Mouse (Mus musculus) layer of hippocampus, adult 11-12 months (tissue): ENCODE data around the gene Ddi2.
A peak's percentile ranks its signal among the peaks of the same experiment; 100 is the strongest.

ENCODE experiments used
- DNase-seq: peaks from one replicate; pipeline ENCODE4 v3.0.0; 2022; ENCODE audit warnings: low spot score

Gene Ddi2

GRCm38 (mm10) chr4:141653813-141654212, 69.4 kb downstream of the Ddi2 start:
- DNase-seq = no peak

GRCm38 (mm10) chr4:141653044-141653443, 70.2 kb downstream of the Ddi2 start:
- DNase-seq = no peak

DNA sequence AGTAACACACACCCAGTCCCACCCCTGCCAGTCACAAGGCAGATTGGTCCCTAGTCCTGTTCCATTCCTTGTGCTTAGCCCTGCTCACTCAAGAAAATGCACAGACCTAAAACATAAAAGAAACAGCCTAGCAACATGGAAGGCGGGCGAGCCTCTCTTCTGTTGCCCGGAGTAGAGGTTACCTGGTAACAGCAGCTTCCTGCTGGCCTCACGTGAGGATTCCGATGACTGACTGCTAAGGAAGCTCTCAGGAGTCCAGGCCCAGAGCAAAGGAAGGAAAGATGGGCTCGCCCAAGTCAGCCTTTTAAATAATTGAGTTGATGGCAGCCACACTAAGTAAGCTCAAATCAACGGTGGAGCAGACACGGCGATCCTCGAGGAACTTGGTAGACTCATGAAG, 71.3 kb downstream of the Ddi2 start:
- DNase-seq = no peak

- DNase-seq = no peak
These were observed 71.9 kb downstream of the Ddi2 start for GRCm38 (mm10) chr4:141651286-141651685.

DNA sequence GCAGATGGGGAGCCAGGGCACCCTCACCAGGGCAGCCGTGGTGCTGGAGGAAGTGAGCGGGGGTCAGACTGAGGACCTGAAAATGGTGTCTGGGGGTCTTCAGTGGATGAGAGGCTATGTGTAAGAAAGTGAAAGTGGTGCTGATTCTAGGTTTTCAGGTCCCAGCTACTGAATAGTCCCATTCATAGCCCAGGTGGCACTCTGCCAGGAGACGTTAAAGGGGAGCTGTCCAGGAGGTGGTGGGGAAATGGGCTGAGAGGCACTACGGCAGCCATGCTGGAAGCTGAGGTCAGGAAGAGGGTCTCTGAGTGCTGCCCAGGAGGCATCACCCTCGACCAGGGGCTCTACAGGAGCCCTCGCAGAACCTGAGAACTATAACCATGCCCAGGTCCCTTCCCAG, 74.0 kb downstream of the Ddi2 start:
- DNase-seq = peak; percentile 58

GRCm38 (mm10) chr4:141648262-141648661, 75.0 kb downstream of the Ddi2 start:
- DNase-seq = no peak

- no peak for DNase-seq
These were observed 76.0 kb downstream of the Ddi2 start for GRCm38 (mm10) chr4:141647187-141647586.

DNA sequence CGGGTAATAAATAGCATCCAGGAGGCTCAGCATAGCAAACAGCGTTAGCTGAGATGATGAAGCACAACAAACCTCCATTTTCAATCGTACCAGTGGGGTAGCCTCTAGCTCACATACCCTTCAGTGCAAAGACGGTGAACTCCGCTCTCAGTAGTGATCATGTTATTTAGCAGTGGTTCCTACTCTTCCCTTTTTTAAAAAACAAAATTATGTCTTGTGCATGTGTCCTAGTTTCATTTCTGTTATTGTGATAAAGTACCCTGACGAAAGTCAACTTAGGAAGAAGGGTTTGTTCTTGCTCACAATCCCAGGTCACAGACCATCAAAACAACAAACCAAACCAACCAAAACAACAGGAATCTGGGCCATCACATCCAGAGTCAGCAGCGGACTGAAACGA, 77.2 kb downstream of the Ddi2 start:
- no peak for DNase-seq

- peak; percentile 87 for DNase-seq
These were observed 79.9 kb downstream of the Ddi2 start for GRCm38 (mm10) chr4:141643118-141643855.

DNA sequence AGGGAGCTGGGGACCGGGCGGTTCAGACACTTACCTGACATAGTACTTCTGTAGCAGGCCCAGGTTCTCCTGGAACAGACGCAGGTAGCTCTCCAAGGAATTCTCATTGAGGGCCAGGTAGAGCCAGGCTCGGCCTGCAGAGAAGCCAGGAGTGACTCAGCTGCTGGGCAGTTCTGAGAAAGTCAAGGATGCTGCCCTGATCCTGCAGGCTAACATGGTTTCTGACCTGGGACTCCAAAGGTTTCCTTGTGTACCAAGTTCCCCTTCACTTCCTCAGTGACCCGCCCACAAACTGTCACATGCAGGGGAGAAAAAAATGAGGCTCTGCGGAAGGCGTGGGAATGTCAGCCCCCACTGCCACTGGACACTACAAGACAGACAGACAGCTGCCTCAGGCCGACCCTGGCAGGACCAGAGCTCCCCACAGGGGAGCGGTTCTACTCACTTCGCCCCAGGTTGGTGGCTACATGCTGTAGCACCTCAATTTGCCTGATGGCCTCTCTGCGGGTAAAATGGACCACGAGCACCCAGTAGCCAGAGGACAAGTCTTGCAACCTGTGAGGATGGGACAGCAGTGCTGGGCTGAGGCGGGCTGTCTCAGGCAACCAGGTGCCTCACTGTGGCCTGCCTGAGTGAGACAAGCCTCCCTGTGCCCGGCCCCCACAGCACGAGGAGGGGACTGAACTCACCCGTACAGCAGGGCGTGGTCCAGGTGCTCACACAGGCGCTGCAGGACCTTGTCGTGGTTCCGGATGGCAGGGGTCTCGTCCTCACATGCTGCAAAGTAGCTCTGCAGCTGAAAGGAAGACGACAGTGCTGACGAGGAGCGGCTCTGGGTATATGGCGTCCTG, 81.0 kb downstream of the Ddi2 start:
- no peak for DNase-seq

DNA sequence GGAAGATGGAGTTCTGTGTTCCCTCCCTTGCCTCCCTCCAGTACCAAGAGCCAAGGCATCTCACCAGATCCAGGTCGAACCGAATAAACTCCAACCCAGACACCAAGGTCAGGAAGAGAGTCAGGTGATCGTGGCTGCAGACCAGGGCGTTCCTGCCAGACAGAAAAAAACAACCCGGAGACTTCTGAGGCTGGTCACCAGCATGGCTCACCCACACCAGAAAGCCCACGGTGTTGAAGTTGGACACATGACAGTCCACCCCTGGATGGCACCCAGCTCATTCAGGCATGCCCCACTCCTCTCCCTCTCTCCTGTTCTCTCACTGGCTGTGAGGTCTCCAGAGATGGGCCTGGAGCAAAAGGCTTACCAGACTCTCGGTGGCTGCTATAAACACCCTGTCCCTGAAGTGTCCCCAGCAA, 81.9 kb downstream of the Ddi2 start:
- DNase-seq = no peak

GRCm38 (mm10) chr4:141639474-141639873, 83.7 kb downstream of the Ddi2 start:
- no peak for DNase-seq

DNA sequence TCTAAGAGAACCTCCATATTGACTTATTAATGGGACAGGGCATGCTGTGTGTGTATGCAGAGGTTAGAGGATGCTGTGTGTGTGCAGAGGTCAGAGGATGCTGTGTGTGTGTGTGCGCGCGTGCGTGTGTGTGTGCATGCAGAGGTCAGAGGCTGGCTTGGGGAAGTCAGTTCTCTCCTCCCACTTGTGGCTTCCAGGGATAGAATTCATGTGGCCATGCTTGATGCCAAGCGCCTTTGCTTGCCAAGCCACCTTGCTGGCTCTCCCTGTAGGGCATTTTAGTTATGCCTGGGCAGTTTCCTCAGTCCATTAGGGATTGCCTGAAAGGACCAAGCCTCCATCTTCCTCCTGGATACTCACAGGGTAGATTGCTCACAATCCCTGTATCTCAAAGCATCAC, 86.5 kb downstream of the Ddi2 start:
- no peak for DNase-seq

- no peak for DNase-seq
These were observed 87.2 kb downstream of the Ddi2 start for GRCm38 (mm10) chr4:141635991-141636390.

GRCm38 (mm10) chr4:141632111-141632873, 90.9 kb downstream of the Ddi2 start:
- DNase-seq = no peak

GRCm38 (mm10) chr4:141631250-141631649, 92.0 kb downstream of the Ddi2 start:
- DNase-seq = no peak

DNA sequence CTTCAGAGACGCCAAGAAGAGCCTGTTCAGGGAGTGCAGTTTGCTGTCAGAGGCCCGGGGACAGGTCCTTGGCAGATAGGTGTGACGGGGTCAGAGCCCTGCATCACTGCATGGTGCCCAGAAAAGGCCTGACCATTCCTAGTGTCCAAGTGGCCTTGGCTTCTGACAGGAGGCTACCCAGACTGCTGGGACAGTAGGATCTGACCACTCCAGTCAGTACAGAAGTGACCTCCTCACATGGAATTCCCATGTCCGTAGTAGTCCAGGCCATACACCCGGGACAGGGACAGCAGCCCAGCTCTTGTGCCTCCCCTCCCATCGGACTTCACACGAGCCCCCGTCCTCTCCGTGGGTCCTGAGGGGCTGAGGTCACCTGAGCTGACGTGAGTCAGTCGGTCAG, 93.2 kb downstream of the Ddi2 start:
- no peak for DNase-seq

DNA sequence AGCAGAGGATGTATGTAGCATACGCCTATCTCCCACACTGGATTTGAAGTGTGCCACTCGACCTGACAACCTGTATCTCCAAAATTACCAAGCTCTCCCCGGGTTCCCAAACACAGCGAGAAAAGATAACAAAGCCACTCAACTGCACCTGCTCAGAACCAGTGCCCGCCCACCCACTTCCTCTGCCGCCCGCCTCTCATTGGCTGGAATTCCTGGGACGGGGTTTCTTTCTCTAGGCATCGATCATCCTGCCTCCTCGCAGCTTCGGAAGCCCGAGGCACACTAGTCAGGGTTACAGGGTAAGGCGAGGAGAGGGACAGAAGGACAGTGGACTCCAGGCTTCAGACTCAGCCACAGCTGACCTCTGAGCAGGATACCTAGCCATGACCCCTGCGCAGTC, 94.6 kb downstream of the Ddi2 start:
- DNase-seq = no peak
